Mouse (Mus musculus) spleen, adult 2 months (tissue): ENCODE measurements around the gene Cdc14b.

ENCODE experiments used
- CTCF ChIP-seq: fragments of 200-500 bp; IDR thresholded peaks from 2 replicates; pipeline ENCODE4 v1.5.1; 2011; ENCODE audit warnings: mild to moderate bottlenecking, inconsistent platforms; ENCODE audit not compliant: insufficient read depth, insufficient read length, insufficient replicate concordance; ENCODE audit errors: extremely low read depth
- POLR2A ChIP-seq: fragments of 200-500 bp; IDR thresholded peaks from 2 replicates; pipeline ENCODE4 v1.6.1; 2011; ENCODE audit warnings: low read depth, low read length, inconsistent platforms

- TF ChIP-seq CTCF = 0 out of 2 replicates have a peak, but pooled peaks have one; percentile 4
- peak; percentile 59 for TF ChIP-seq POLR2A
Measured at GRCm38 (mm10) chr13:64312024-64312915, 37.2 kb upstream of the Cdc14b start, which contains the start of gene Aaed1.
